Mouse (Mus musculus): Measurements from ENCODE around the gene Elof1. TPM values are rescaled to one million over a fixed set of nuclear protein-coding genes. Genes with fewer than 3 reads are reported as not detected.

Elof1 gene
- total RNA-seq, 2 experiments from 2014 or later = 31.1 to 98.7 TPM

Other genes with a start within 250 kb of the Elof1 start
- gene Rab3d, start 199.0 kb downstream of the Elof1 start, total RNA-seq (2014; fragmentation: Nextera tagmentation) = 4.9 and 8.7 TPM in 2 replicates
- gene Rab3d, start 199.0 kb downstream of the Elof1 start, total RNA-seq (2017) = 8.1 and 8.6 TPM in 2 replicates
- not detected in 2 replicates for gene Ccdc159, start 189.7 kb downstream of the Elof1 start, total RNA-seq (2014; fragmentation: Nextera tagmentation)
- gene Ccdc159, start 189.7 kb downstream of the Elof1 start, total RNA-seq (2017) = 0.46 TPM in 1 of 2 replicates, not detected in the other
- gene Tmem205, start 189.6 kb downstream of the Elof1 start, total RNA-seq (2014; fragmentation: Nextera tagmentation) = 9.1 and 11.4 TPM in 2 replicates
- gene Tmem205, start 189.6 kb downstream of the Elof1 start, total RNA-seq (2017) = 4.1 and 8.5 TPM in 2 replicates
- not detected in 2 replicates for gene Plppr2, start 180.1 kb downstream of the Elof1 start, total RNA-seq (2014; fragmentation: Nextera tagmentation)
- gene Plppr2, start 180.1 kb downstream of the Elof1 start, total RNA-seq (2017) = not detected in 2 replicates
- 4.1 and 9.1 TPM in 2 replicates for gene Swsap1, start 161.4 kb downstream of the Elof1 start, total RNA-seq (2014; fragmentation: Nextera tagmentation)
- gene Swsap1, start 161.4 kb downstream of the Elof1 start, total RNA-seq (2017) = 1.2 and 4.8 TPM in 2 replicates
- 109 and 131 TPM in 2 replicates for gene Epor, start 153.7 kb downstream of the Elof1 start, total RNA-seq (2014; fragmentation: Nextera tagmentation)
- 35.2 and 48.6 TPM in 2 replicates for gene Epor, start 153.7 kb downstream of the Elof1 start, total RNA-seq (2017)
- gene Rgl3, start 127.7 kb downstream of the Elof1 start, total RNA-seq (2014; fragmentation: Nextera tagmentation) = not detected in 2 replicates
- not detected in 2 replicates for gene Rgl3, start 127.7 kb downstream of the Elof1 start, total RNA-seq (2017)
- gene Ccdc151, start 114.5 kb downstream of the Elof1 start, total RNA-seq (2014; fragmentation: Nextera tagmentation) = 1.2 TPM in 1 of 2 replicates, not detected in the other
- not detected in 2 replicates for gene Ccdc151, start 114.5 kb downstream of the Elof1 start, total RNA-seq (2017)
- 45.7 and 56.7 TPM in 2 replicates for gene Prkcsh, start 114.4 kb downstream of the Elof1 start, total RNA-seq (2014; fragmentation: Nextera tagmentation)
- gene Prkcsh, start 114.4 kb downstream of the Elof1 start, total RNA-seq (2017) = 102 and 107 TPM in 2 replicates
- gene Elavl3, start 65.1 kb downstream of the Elof1 start, total RNA-seq (2014; fragmentation: Nextera tagmentation) = not detected in 2 replicates
- gene Elavl3, start 65.1 kb downstream of the Elof1 start, total RNA-seq (2017) = not detected in 2 replicates
- gene Gm49318, start 45.9 kb downstream of the Elof1 start, total RNA-seq (2014; fragmentation: Nextera tagmentation) = not detected in 2 replicates
- gene Gm49318, start 45.9 kb downstream of the Elof1 start, total RNA-seq (2017) = not detected in 2 replicates
- gene Zfp653, start 45.8 kb downstream of the Elof1 start, total RNA-seq (2014; fragmentation: Nextera tagmentation) = 10.0 and 11.0 TPM in 2 replicates
- 4.2 and 9.0 TPM in 2 replicates for gene Zfp653, start 45.8 kb downstream of the Elof1 start, total RNA-seq (2017)
- gene Ecsit, start 31.7 kb downstream of the Elof1 start, total RNA-seq (2014; fragmentation: Nextera tagmentation) = 35.7 and 37.0 TPM in 2 replicates
- gene Ecsit, start 31.7 kb downstream of the Elof1 start, total RNA-seq (2017) = 18.6 and 36.6 TPM in 2 replicates
- not detected in 2 replicates for gene Cnn1, start 18.0 kb downstream of the Elof1 start, total RNA-seq (2014; fragmentation: Nextera tagmentation)
- gene Cnn1, start 18.0 kb downstream of the Elof1 start, total RNA-seq (2017) = 0.19 TPM in 1 of 2 replicates, not detected in the other
- 11.3 and 19.4 TPM in 2 replicates for gene Acp5, start 18.5 kb upstream of the Elof1 start, total RNA-seq (2014; fragmentation: Nextera tagmentation)
- gene Acp5, start 18.5 kb upstream of the Elof1 start, total RNA-seq (2017) = 2.2 and 6.5 TPM in 2 replicates
- 31.2 and 49.5 TPM in 2 replicates for gene Pigyl, start 39.7 kb upstream of the Elof1 start, total RNA-seq (2014; fragmentation: Nextera tagmentation)
- gene Pigyl, start 39.7 kb upstream of the Elof1 start, total RNA-seq (2017) = 22.3 and 42.3 TPM in 2 replicates
- gene Zfp872, start 70.9 kb upstream of the Elof1 start, total RNA-seq (2014; fragmentation: Nextera tagmentation) = not detected in 2 replicates
- not detected in 2 replicates for gene Zfp872, start 70.9 kb upstream of the Elof1 start, total RNA-seq (2017)
- gene Zfp809, start 108.5 kb upstream of the Elof1 start, total RNA-seq (2014; fragmentation: Nextera tagmentation) = 50.6 and 53.6 TPM in 2 replicates
- gene Zfp809, start 108.5 kb upstream of the Elof1 start, total RNA-seq (2017) = 34.1 and 44.6 TPM in 2 replicates
- 6.2 and 6.3 TPM in 2 replicates for gene Zfp599, start 142.7 kb upstream of the Elof1 start, total RNA-seq (2014; fragmentation: Nextera tagmentation)
- gene Zfp599, start 142.7 kb upstream of the Elof1 start, total RNA-seq (2017) = 6.7 and 13.7 TPM in 2 replicates
- 9.7 and 13.3 TPM in 2 replicates for gene Zfp810, start 190.5 kb upstream of the Elof1 start, total RNA-seq (2014; fragmentation: Nextera tagmentation)
- gene Zfp810, start 190.5 kb upstream of the Elof1 start, total RNA-seq (2017) = 5.6 and 6.3 TPM in 2 replicates

All from megakaryocyte-erythroid progenitor cell, adult 5-6 weeks (primary cell).